Mouse (Mus musculus) cerebellum, adult 2 months (tissue): ENCODE data around the gene Ift20.

Experiments
- CTCF ChIP-seq: fragments of 200-500 bp; IDR thresholded peaks from 2 replicates; pipeline ENCODE4 v1.5.1; 2011; ENCODE audit warnings: low read depth, mild to moderate bottlenecking, control low read depth, low read length, moderate library complexity, borderline replicate concordance; ENCODE audit not compliant: insufficient read depth
- POLR2A ChIP-seq: fragments of 200-500 bp; IDR thresholded peaks from 2 replicates; pipeline ENCODE4 v1.6.1; 2011; ENCODE audit warnings: low read length, control low read depth, borderline replicate concordance; ENCODE audit not compliant: insufficient read depth

GRCm38 (mm10) chr11:78545181-78545580 is 9.0 kb downstream of the Ift20 start:
- TF ChIP-seq CTCF (no peak), POLR2A (no peak)
